Mouse (Mus musculus) lung, adult 10 weeks (tissue): ENCODE data around the gene Slc26a6. TPM values are rescaled to one million over a fixed set of nuclear protein-coding genes. Genes with fewer than 3 reads are reported as not detected.

Source experiments
- polyA plus RNA-seq: library from polyadenylated mRNA; stranded (reverse); fragments of 350-450 nt; fragmentation: Illumina TruSeq; extraction: RNeasy Lipid Tissue Mini Kit (QIAGEN cat#74804); gene quantifications from one replicate; pipeline ENCODE4 v1.2.3, GENCODE M21; 2014; ENCODE audit warnings: low read depth, low replicate concordance; ENCODE audit not compliant: insufficient read depth

Slc26a6 gene
- polyA plus RNA-seq = 7.2 TPM

GRCm38 (mm10) chr9:108852976-108853375 lies at the start of gene Slc26a6:
Gene Slc26a6, plus strand, starts transcription at chr9:108853283.

GRCm38 (mm10) chr9:108808163-108808665 lies 44.9 kb upstream of the Slc26a6 start, which contains the start of gene Nckipsd:
Gene Nckipsd, plus strand, starts transcription at chr9:108808368.

GRCm38 (mm10) chr9:108825820-108826699 lies 27.0 kb upstream of the Slc26a6 start, which contains the start of gene Celsr3:
Gene Celsr3, plus strand, starts transcription at chr9:108826320.

GRCm38 (mm10) chr9:108914491-108914890 lies 61.4 kb downstream of the Slc26a6 start, which contains the start of gene Tmem89:
Gene Tmem89, plus strand, starts transcription at chr9:108914619.

GRCm38 (mm10) chr9:108936418-108937364 lies 83.6 kb downstream of the Slc26a6 start, which contains the start of gene Uqcrc1:
Gene Uqcrc1, plus strand, starts transcription at chr9:108936633.

GRCm38 (mm10) chr9:108953081-108953636 lies 100.1 kb downstream of the Slc26a6 start, which contains the start of gene Col7a1:
Gene Col7a1, plus strand, starts transcription at chr9:108953586.

Other genes starting within 250 kb of the Slc26a6 start
- gene Arih2, start 203.9 kb upstream of the Slc26a6 start, polyA plus RNA-seq = 14.2 TPM
- 33.7 TPM for gene Slc25a20, start 191.2 kb upstream of the Slc26a6 start, polyA plus RNA-seq
- 19.3 TPM for gene Prkar2a, start 164.0 kb upstream of the Slc26a6 start, polyA plus RNA-seq
- gene Ip6k2, start 69.5 kb upstream of the Slc26a6 start, polyA plus RNA-seq = 35.1 TPM
- gene Nckipsd, start 44.9 kb upstream of the Slc26a6 start, polyA plus RNA-seq = 6.5 TPM
- gene Celsr3, start 27.0 kb upstream of the Slc26a6 start, polyA plus RNA-seq = 0.03 TPM
- gene Tmem89, start 61.3 kb downstream of the Slc26a6 start, polyA plus RNA-seq = not detected
- gene Uqcrc1, start 83.3 kb downstream of the Slc26a6 start, polyA plus RNA-seq = 127 TPM
- 3.0 TPM for gene Col7a1, start 100.3 kb downstream of the Slc26a6 start, polyA plus RNA-seq
- gene Ucn2, start 132.7 kb downstream of the Slc26a6 start, polyA plus RNA-seq = 0.21 TPM
- gene Pfkfb4, start 138.5 kb downstream of the Slc26a6 start, polyA plus RNA-seq = 19.0 TPM
- 219 TPM for gene Shisa5, start 185.3 kb downstream of the Slc26a6 start, polyA plus RNA-seq
- 21.7 TPM for gene Trex1, start 206.5 kb downstream of the Slc26a6 start, polyA plus RNA-seq
- 5.9 TPM for gene Atrip, start 220.8 kb downstream of the Slc26a6 start, polyA plus RNA-seq
- 4.3 TPM for gene Ccdc51, start 229.2 kb downstream of the Slc26a6 start, polyA plus RNA-seq
- 289 TPM for gene Tma7, start 229.3 kb downstream of the Slc26a6 start, polyA plus RNA-seq
- 10.0 TPM for gene Plxnb1, start 242.1 kb downstream of the Slc26a6 start, polyA plus RNA-seq